In genomic region chr1:38512258-38513081, GRCm38 (mm10) we compare ENCODE assay signal across 8 mouse cellular contexts.
DNase-seq lines count a peak whose midpoint lies in the region; ATAC-seq lines count a peak whose summit lies in the region.

No protein-coding gene starts in this region.

- H3K27me3 ChIP-seq in lung, embryonic 16.5 days (ENCODE audit: control insufficient read depth, insufficient read depth, low read depth, low read length), result no peaks in the 10 kb centered on the region
- H3K27me3 ChIP-seq in forebrain, embryonic 16.5 days (replicated peaks; ENCODE audit: control insufficient read depth, insufficient read depth, low read length), result no peaks in the 10 kb centered on the region
- no peaks in the 10 kb centered on the region for H3K27me3 ChIP-seq in stomach, embryonic 14.5 days (ENCODE audit: control insufficient read depth, insufficient read depth, low read length)

- H3K36me3 ChIP-seq in lung, embryonic 16.5 days (ENCODE audit: control insufficient read depth, insufficient read depth, low read length), result no peaks in the 10 kb centered on the region
- H3K36me3 ChIP-seq in forebrain, embryonic 16.5 days (ENCODE audit: control insufficient read depth, insufficient read depth), result no peaks in the 10 kb centered on the region
- no peaks in the 10 kb centered on the region for H3K36me3 ChIP-seq in stomach, embryonic 14.5 days (ENCODE audit: control insufficient read depth, insufficient read depth, low read length)

- H3K4me2 ChIP-seq in lung, embryonic 16.5 days (ENCODE audit: low read depth, low read length), result peak overlapping the region; percentile 28
- H3K4me2 ChIP-seq in forebrain, embryonic 16.5 days (ENCODE audit: low read length), result no peak overlapping the region
- 0 out of 2 replicates have a peak overlapping the region, but pooled peaks have one; percentile 6 for H3K4me2 ChIP-seq in stomach, embryonic 14.5 days (replicated peaks; ENCODE audit: low read depth, low read length)

- peak overlapping the region; percentile 12; the same call in 1 of the 2 replicates for H3K27ac ChIP-seq in lung, embryonic 16.5 days (ENCODE audit: low read length)
- H3K27ac ChIP-seq in forebrain, embryonic 16.5 days (ENCODE audit: low read length), result peak overlapping the region; percentile 59
- no peak overlapping the region; the same call in 1 of the 2 replicates for H3K27ac ChIP-seq in stomach, embryonic 14.5 days (ENCODE audit: low read length)

- H3K4me1 ChIP-seq in lung, embryonic 16.5 days (replicated peaks; ENCODE audit: control insufficient read depth, insufficient read depth, low read length), result peaks cover 11% of the 10 kb centered on the region
- peaks cover 18% of the 10 kb centered on the region for H3K4me1 ChIP-seq in forebrain, embryonic 16.5 days (replicated peaks; ENCODE audit: control insufficient read depth, insufficient read depth, low read length)
- peaks cover 16% of the 10 kb centered on the region for H3K4me1 ChIP-seq in stomach, embryonic 14.5 days (ENCODE audit: control insufficient read depth, insufficient read depth, low read length)

- DNase-seq in lung, postnatal 25 days (ENCODE audit: low spot score), result no peak
- peak; percentile 50 to 75 for DNase-seq in layer of hippocampus, adult 18-20 months (ENCODE audit: low spot score in 2 of 2)
- DNase-seq in gastrocnemius, postnatal 4 days (ENCODE audit: low spot score in 2 of 2), result no peak
- DNase-seq in spleen, postnatal 4 days (ENCODE audit: low spot score in 2 of 2), result no peak
- DNase-seq in adrenal gland, adult (ENCODE audit: inconsistent age in 2 of 2, low spot score in 1 of 2), result no peak

- H3K4me3 ChIP-seq in lung, embryonic 16.5 days (ENCODE audit: low read length), result no peak overlapping the region
- H3K4me3 ChIP-seq in forebrain, embryonic 16.5 days (replicated peaks; ENCODE audit: low read length), result no peak overlapping the region
- no peak overlapping the region for H3K4me3 ChIP-seq in stomach, embryonic 14.5 days (ENCODE audit: low read depth, low read length)

- peak; percentile 66; the same call in 1 of the 2 replicates for ATAC-seq in lung, embryonic 16.5 days (ENCODE audit: low read depth)
- peak; percentile 36 for ATAC-seq in forebrain, embryonic 16.5 days
- no peak for ATAC-seq in stomach, embryonic 14.5 days (ENCODE audit: insufficient number of reproducible peaks, insufficient read depth, low FRiP score, low read depth)

- WGBS in lung, embryonic 16.5 days, result 37% methylated on average over 15 of the region's 15 CpGs
- WGBS in forebrain, embryonic 16.5 days, result 57% methylated on average over 15 of the region's 15 CpGs
- WGBS in stomach, embryonic 14.5 days, result 36% methylated on average over 15 of the region's 15 CpGs

- no peaks in the 10 kb centered on the region for H3K9me3 ChIP-seq in lung, embryonic 16.5 days (ENCODE audit: control insufficient read depth, low read length)
- H3K9me3 ChIP-seq in forebrain, embryonic 16.5 days (ENCODE audit: control insufficient read depth, low read length), result no peaks in the 10 kb centered on the region
- H3K9me3 ChIP-seq in stomach, embryonic 14.5 days (ENCODE audit: control insufficient read depth, low read depth, low read length), result no peaks in the 10 kb centered on the region

- H3K9ac ChIP-seq in lung, embryonic 16.5 days (ENCODE audit: low read length), result no peak overlapping the region
- no peak overlapping the region; the same call in 1 of the 2 replicates for H3K9ac ChIP-seq in forebrain, embryonic 16.5 days (replicated peaks; ENCODE audit: low read depth, low read length)
- H3K9ac ChIP-seq in stomach, embryonic 14.5 days (replicated peaks; ENCODE audit: low read depth, low read length), result no peak overlapping the region

Comparison
In these comparisons a context has a peak if more than half of its experiments do, and no peak if none do; other contexts are left out.
1. DNase-seq: peak in layer of hippocampus, adult 18-20 months (2 of 2); none in lung, postnatal 25 days (single experiment), gastrocnemius, postnatal 4 days (0 of 2), spleen, postnatal 4 days (0 of 2) and adrenal gland, adult (0 of 2).